Mouse (Mus musculus): ENCODE measurements around the gene Ttc6. TPM values are rescaled to one million over a fixed set of nuclear protein-coding genes. Genes with fewer than 3 reads are reported as not detected.
A peak's percentile ranks its signal among the peaks of the same experiment; 100 is the strongest.

The Ttc6 gene
- polyA plus RNA-seq, 1 experiment from 2014 or later = 0.78 TPM

DNA sequence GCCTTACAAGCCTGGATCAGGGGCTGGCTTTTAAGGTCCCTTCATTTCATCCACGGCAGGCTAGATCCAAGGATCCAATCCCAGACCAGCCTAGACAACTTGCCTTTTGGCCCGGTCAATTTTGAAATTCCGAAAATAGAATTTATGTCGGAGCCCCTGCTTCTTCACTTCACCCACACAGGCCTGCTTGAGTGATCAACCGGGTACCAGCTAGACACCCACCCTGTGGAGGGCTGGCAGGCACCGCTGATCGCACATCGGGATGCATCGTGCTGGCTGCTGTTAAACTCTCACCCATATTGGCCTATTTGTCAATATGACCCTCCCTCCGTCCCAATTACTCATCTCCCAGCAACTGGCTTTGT is 20.3 kb upstream of the Ttc6 start:
- WGBS = 8% methylated on average over 10 of the region's 10 CpGs
- ATAC-seq (ENCODE audit: low read depth) (no peak), DNase-seq (ENCODE audit: low spot score) (no peak)
- Histone ChIP-seq H3K27ac (replicated peaks; ENCODE audit: low read depth, low read length) (no peak overlapping the region), H3K27me3 (replicated peaks; ENCODE audit: control insufficient read depth, insufficient read depth, low read length) (peaks cover 93% of the 10 kb centered on the region), H3K9ac (ENCODE audit: low read depth, low read length) (0 out of 2 replicates have a peak overlapping the region, but pooled peaks have one; percentile 19), H3K4me3 (ENCODE audit: low read depth, low read length) (peak overlapping the region; percentile 26), H3K9me3 (ENCODE audit: control insufficient read depth, low read length) (no peaks in the 10 kb centered on the region), H3K36me3 (ENCODE audit: control insufficient read depth, insufficient read depth, low read length) (no peaks in the 10 kb centered on the region), H3K4me2 (ENCODE audit: low read depth, low read length) (0 out of 2 replicates have a peak overlapping the region, but pooled peaks have one; percentile 40), H3K4me1 (ENCODE audit: control insufficient read depth, insufficient read depth, low read length) (peaks cover 16% of the 10 kb centered on the region; the same call in 1 of the 2 replicates)

DNA sequence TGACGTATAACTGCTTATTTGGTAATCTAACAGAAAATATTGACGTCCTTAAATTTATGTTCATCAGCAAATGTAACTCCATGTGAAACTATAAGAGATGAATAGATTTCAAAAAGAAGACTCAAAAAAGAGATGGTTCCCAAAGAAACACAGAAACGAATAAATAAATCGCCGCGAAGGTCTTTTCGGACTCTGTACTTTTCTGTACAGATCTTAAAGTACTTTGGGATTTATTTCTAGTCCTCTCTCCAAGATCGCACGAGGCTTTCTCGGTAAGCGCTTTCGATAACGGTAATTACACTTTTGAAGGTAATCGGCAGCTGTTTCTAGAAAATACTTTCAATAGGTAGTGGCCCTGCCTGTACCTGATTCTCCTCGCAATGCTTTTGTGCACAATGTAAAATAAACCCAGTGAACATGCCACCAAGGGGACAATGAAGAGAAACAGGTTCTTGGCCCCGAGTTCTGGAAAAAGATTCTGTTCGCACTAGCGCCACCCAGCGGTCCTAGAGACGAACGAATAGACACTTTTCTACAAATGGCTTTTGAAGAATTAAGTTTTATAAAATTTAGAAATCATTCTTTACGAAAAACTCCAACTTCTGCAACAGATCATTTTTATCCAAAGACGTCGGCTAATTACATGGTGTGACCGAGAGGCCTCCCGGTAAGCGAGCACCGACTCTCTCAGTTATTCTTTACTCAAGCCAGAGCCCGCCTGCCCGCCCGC is 19.1 kb upstream of the Ttc6 start:
- H3K9ac ChIP-seq (ENCODE audit: low read depth, low read length) = peak overlapping the region; percentile 43
- peak overlapping the region; percentile 46 for H3K4me3 ChIP-seq (ENCODE audit: low read depth, low read length)
- no peak overlapping the region; the same call in 1 of the 2 replicates for H3K27ac ChIP-seq (replicated peaks; ENCODE audit: low read depth, low read length)
- 2% methylated on average over 31 of the region's 31 CpGs for WGBS
- H3K4me2 ChIP-seq (ENCODE audit: low read depth, low read length) = peak overlapping the region; percentile 79
- ATAC-seq (ENCODE audit: low read depth) (no peak), DNase-seq (ENCODE audit: low spot score) (peak; percentile 88)
- H3K36me3 ChIP-seq (ENCODE audit: control insufficient read depth, insufficient read depth, low read length) = no peaks in the 10 kb centered on the region
- H3K27me3 ChIP-seq (replicated peaks; ENCODE audit: control insufficient read depth, insufficient read depth, low read length) = peaks cover 95% of the 10 kb centered on the region
- H3K4me1 ChIP-seq (ENCODE audit: control insufficient read depth, insufficient read depth, low read length) = peaks cover 12% of the 10 kb centered on the region; the same call in 1 of the 2 replicates
- no peaks in the 10 kb centered on the region for H3K9me3 ChIP-seq (ENCODE audit: control insufficient read depth, low read length)

DNA sequence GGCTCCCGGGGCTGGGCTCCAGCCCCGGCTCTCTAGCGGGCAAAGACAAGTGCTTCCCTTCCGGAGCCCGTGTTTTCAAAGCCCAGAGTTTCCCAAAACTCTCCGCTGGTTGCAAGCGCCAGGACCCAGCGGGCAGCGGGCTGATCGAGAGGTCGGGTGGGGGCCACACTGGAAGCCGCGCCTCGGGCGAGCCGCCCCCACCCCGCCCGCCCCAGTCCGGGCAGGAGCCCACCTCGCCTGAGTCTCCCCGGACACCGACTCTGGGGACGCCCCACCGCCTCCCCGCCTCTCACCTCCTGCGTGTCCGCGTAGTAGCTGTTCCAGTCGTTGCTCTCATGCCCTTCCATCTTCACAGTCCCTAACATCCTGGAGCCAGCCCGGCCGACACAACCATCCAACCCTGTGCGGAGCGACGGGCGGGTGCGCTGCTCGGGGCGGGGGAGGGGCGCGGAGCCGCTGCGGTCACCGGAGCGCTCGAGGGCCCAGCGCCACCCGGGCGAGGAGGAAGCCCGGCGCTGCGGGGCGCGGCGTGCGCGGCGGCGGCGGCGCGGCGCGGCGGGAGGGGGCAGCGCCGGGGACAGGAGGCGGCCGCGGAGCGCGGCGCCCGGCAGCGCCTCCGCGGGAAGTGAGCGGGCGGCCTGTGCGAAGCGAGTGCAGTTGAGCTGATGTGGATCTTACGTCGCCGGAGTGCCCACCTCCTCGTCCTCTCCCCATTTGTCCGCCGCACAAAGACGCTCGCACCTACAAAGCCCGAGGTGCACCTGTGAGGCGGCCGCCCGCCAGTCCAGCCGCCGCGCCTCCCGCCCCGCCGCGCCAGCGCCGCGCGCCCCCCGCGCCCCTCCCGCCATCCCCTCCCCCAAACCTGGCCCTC is 18.3 kb upstream of the Ttc6 start:
- ATAC-seq (ENCODE audit: low read depth) (peak; percentile 58), DNase-seq (ENCODE audit: low spot score) (no peak)
- H3K4me3 ChIP-seq (ENCODE audit: low read depth, low read length) = peak overlapping the region; percentile 46
- H3K36me3 ChIP-seq (ENCODE audit: control insufficient read depth, insufficient read depth, low read length) = no peaks in the 10 kb centered on the region
- H3K4me2 ChIP-seq (ENCODE audit: low read depth, low read length) = peak overlapping the region; percentile 79
- no peak overlapping the region; the same call in 1 of the 2 replicates for H3K27ac ChIP-seq (replicated peaks; ENCODE audit: low read depth, low read length)
- H3K9ac ChIP-seq (ENCODE audit: low read depth, low read length) = peak overlapping the region; percentile 43
- H3K4me1 ChIP-seq (ENCODE audit: control insufficient read depth, insufficient read depth, low read length) = peaks cover 12% of the 10 kb centered on the region; the same call in 1 of the 2 replicates
- no peaks in the 10 kb centered on the region for H3K9me3 ChIP-seq (ENCODE audit: control insufficient read depth, low read length)
- WGBS = 2% methylated on average over 29 of the region's 106 CpGs
- H3K27me3 ChIP-seq (replicated peaks; ENCODE audit: control insufficient read depth, insufficient read depth, low read length) = peaks cover 98% of the 10 kb centered on the region

GRCm38 (mm10) chr12:57546415-57547201 is 17.3 kb upstream of the Ttc6 start, which contains the start of gene Foxa1:
TSS of gene Foxa1 (minus strand) at chr12:57546916.
- peak within 1 kb of the TSS; percentile 79 for H3K4me2 ChIP-seq (ENCODE audit: low read depth, low read length)
- ATAC-seq (ENCODE audit: low read depth) (0 out of 2 replicates have a peak, but pooled peaks have one; percentile 27), DNase-seq (ENCODE audit: low spot score) (no peak)
- WGBS = 1% methylated on average over 32 of the region's 32 CpGs
- peaks cover 12% of the 10 kb centered on the region; the same call in 1 of the 2 replicates for H3K4me1 ChIP-seq (ENCODE audit: control insufficient read depth, insufficient read depth, low read length)
- H3K9ac ChIP-seq (ENCODE audit: low read depth, low read length) = 0 out of 2 replicates have a peak within 1 kb of the TSS, but pooled peaks have one; percentile 43
- peaks cover 98% of the 10 kb centered on the region for H3K27me3 ChIP-seq (replicated peaks; ENCODE audit: control insufficient read depth, insufficient read depth, low read length)
- no peaks in the 10 kb centered on the region for H3K36me3 ChIP-seq (ENCODE audit: control insufficient read depth, insufficient read depth, low read length)
- H3K4me3 ChIP-seq (ENCODE audit: low read depth, low read length) = peak within 1 kb of the TSS; percentile 46
- H3K27ac ChIP-seq (replicated peaks; ENCODE audit: low read depth, low read length) = no peak within 1 kb of the TSS; the same call in 1 of the 2 replicates
- H3K9me3 ChIP-seq (ENCODE audit: control insufficient read depth, low read length) = no peaks in the 10 kb centered on the region

GRCm38 (mm10) chr12:57547890-57548289 is 16.0 kb upstream of the Ttc6 start:
- H3K9me3 ChIP-seq (ENCODE audit: control insufficient read depth, low read length) = no peaks in the 10 kb centered on the region
- no peak overlapping the region for H3K4me2 ChIP-seq (ENCODE audit: low read depth, low read length)
- WGBS = under 1% methylated on average over 9 of the region's 9 CpGs
- H3K27ac ChIP-seq (replicated peaks; ENCODE audit: low read depth, low read length) = no peak overlapping the region
- no peaks in the 10 kb centered on the region for H3K36me3 ChIP-seq (ENCODE audit: control insufficient read depth, insufficient read depth, low read length)
- H3K9ac ChIP-seq (ENCODE audit: low read depth, low read length) = no peak overlapping the region
- peaks cover 6% of the 10 kb centered on the region; the same call in 1 of the 2 replicates for H3K4me1 ChIP-seq (ENCODE audit: control insufficient read depth, insufficient read depth, low read length)
- no peak overlapping the region for H3K4me3 ChIP-seq (ENCODE audit: low read depth, low read length)
- peaks cover 98% of the 10 kb centered on the region for H3K27me3 ChIP-seq (replicated peaks; ENCODE audit: control insufficient read depth, insufficient read depth, low read length)
- no peak for DNase-seq (ENCODE audit: low spot score)
- no peak for ATAC-seq (ENCODE audit: low read depth)

DNA sequence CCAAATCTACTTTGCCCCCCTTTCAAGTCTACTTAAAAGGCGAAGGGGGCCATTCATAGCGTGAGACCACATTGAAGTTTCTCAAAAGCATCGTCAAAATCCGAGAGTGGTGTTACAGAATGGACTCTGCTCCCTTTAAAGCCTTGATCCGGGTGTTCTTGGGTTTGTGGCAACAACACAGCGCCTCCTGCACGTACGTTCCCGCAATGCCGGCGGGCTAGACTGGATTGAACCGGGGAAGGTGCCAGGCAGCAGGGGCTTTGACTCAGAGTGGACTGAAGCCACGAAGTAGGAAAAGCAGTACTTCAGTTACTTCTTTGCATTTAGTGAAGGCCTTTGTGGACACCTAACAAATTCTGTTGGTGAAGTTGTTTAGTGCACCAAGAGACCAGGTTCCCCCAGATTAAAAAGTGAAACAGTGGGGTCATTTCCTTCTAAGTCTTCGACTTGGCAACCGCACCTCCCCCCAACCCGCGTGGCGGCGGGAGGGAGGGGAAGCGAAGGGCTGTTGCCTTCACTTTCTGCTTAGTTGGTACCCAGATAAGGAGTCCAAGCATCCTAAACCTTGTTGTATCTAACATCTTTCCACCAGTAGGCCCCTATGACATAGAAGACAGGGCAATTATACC is 15.4 kb upstream of the Ttc6 start:
- H3K9ac ChIP-seq (ENCODE audit: low read depth, low read length) = no peak overlapping the region
- H3K27me3 ChIP-seq (replicated peaks; ENCODE audit: control insufficient read depth, insufficient read depth, low read length) = peaks cover 98% of the 10 kb centered on the region
- DNase-seq (ENCODE audit: low spot score) (no peak), ATAC-seq (ENCODE audit: low read depth) (no peak)
- under 1% methylated on average over 20 of the region's 20 CpGs for WGBS
- peaks cover 3% of the 10 kb centered on the region; the same call in 1 of the 2 replicates for H3K4me1 ChIP-seq (ENCODE audit: control insufficient read depth, insufficient read depth, low read length)
- H3K9me3 ChIP-seq (ENCODE audit: control insufficient read depth, low read length) = no peaks in the 10 kb centered on the region
- H3K36me3 ChIP-seq (ENCODE audit: control insufficient read depth, insufficient read depth, low read length) = no peaks in the 10 kb centered on the region
- H3K4me3 ChIP-seq (ENCODE audit: low read depth, low read length) = no peak overlapping the region
- H3K4me2 ChIP-seq (ENCODE audit: low read depth, low read length) = no peak overlapping the region
- no peak overlapping the region for H3K27ac ChIP-seq (replicated peaks; ENCODE audit: low read depth, low read length)

DNA sequence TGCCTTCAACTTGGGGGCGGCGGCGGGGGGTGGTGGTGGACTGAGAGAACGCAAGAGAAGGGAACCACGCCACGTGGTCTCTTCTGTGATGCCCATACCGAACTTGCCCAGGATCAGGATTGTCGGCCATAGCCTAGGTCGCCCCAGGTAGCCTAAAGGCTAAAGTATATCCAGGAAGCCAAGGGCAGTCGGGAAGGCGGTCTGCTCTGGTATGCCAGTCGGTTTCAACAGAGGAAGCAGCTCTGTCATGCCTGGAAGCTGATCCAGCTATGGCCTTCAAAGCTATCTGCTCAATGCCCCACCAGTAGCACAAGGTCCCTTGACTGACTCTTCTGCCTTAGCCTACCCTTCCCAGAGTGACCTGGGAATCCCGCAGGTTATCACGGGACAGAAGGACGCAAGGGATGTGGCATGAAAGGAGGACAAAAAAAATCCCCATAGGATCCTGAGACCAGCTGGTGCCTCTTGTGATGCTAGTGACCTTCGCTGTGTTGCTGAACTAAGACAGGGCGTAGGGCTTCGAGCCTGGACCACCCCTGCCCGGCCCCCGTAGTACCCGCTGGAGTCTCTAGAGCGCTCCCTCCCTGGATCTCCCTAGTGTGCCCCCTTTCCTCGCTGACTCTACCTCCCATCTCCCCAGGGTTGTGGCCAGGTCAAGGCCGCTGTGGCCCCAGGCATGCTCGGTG is 14.8 kb upstream of the Ttc6 start:
- ATAC-seq (ENCODE audit: low read depth) (no peak), DNase-seq (ENCODE audit: low spot score) (no peak)
- H3K27ac ChIP-seq (replicated peaks; ENCODE audit: low read depth, low read length) = no peak overlapping the region
- 3% methylated on average over 23 of the region's 25 CpGs for WGBS
- H3K36me3 ChIP-seq (ENCODE audit: control insufficient read depth, insufficient read depth, low read length) = no peaks in the 10 kb centered on the region
- H3K9me3 ChIP-seq (ENCODE audit: control insufficient read depth, low read length) = no peaks in the 10 kb centered on the region
- no peak overlapping the region for H3K9ac ChIP-seq (ENCODE audit: low read depth, low read length)
- H3K4me1 ChIP-seq (ENCODE audit: control insufficient read depth, insufficient read depth, low read length) = peaks cover 3% of the 10 kb centered on the region; the same call in 1 of the 2 replicates
- H3K27me3 ChIP-seq (replicated peaks; ENCODE audit: control insufficient read depth, insufficient read depth, low read length) = peaks cover 98% of the 10 kb centered on the region
- H3K4me2 ChIP-seq (ENCODE audit: low read depth, low read length) = no peak overlapping the region
- H3K4me3 ChIP-seq (ENCODE audit: low read depth, low read length) = no peak overlapping the region
